Mouse (Mus musculus) G1E (cell line): Measurements from ENCODE around the gene Slc25a45. TPM values are rescaled to one million over a fixed set of nuclear protein-coding genes. Genes with fewer than 3 reads are reported as not detected.
"Not testable (repeated sequence)": the region's sequence is repeated elsewhere in the genome, so short reads cannot be mapped to it uniquely, and the experiment has no call there.

ENCODE experiments used
- ATAC-seq: 2 replicates; pipeline ENCODE4 v1.8.0; 2016; ENCODE audit warnings: mild to moderate bottlenecking; ENCODE audit not compliant: insufficient number of reproducible peaks, poor library complexity, low FRiP score, severe bottlenecking; ENCODE audit errors: extremely low read depth
- DNase-seq: peaks from one replicate; pipeline ENCODE4 v3.0.0; 2012; ENCODE audit warnings: low spot score
- H3K27me3 ChIP-seq: 2 replicates; pipeline ENCODE4 v1.6.1; 2012; ENCODE audit warnings: mild to moderate bottlenecking, low read length, inconsistent platforms; ENCODE audit not compliant: insufficient read depth
- H3K36me3 ChIP-seq: replicated peaks from 2 replicates; pipeline ENCODE3; 2012; ENCODE audit warnings: mild to moderate bottlenecking, inconsistent platforms
- H3K4me1 ChIP-seq: 2 replicates; pipeline ENCODE4 v1.6.1; 2012; ENCODE audit warnings: low read depth, low read length, inconsistent platforms, mixed read lengths; ENCODE audit not compliant: insufficient read depth
- H3K4me3 ChIP-seq: 2 replicates; pipeline ENCODE4 v1.5.1; 2012; ENCODE audit warnings: low read depth, mild to moderate bottlenecking, inconsistent platforms, low read length, moderate library complexity, mixed read lengths
- H3K9me3 ChIP-seq: replicated peaks from 2 replicates; pipeline ENCODE4 v1.6.1; 2012; ENCODE audit warnings: inconsistent platforms
- CTCF ChIP-seq: IDR thresholded peaks from 2 replicates; pipeline ENCODE4 v1.5.1; 2012; ENCODE audit warnings: low read depth, low read length, inconsistent platforms, mixed read lengths
- GATA1 ChIP-seq: IDR thresholded peaks from 2 replicates; pipeline ENCODE4 v1.6.1; 2012; ENCODE audit warnings: borderline replicate concordance, low read length, inconsistent platforms, mixed read lengths
- GATA2 ChIP-seq: IDR thresholded peaks from 2 replicates; pipeline ENCODE4 v1.6.1; 2012; ENCODE audit warnings: low read depth, low read length, inconsistent platforms, borderline replicate concordance
- POLR2AphosphoS5 ChIP-seq: IDR thresholded peaks from 2 replicates; pipeline ENCODE4 v1.6.1; 2012; ENCODE audit warnings: low read depth, low read length, inconsistent platforms; ENCODE audit not compliant: insufficient replicate concordance
- TAL1 ChIP-seq: conservative IDR thresholded peaks from 2 replicates; pipeline ENCODE4 v1.6.1; 2012; ENCODE audit warnings: low read depth, low read length, inconsistent platforms, mixed read lengths
- polyA plus RNA-seq: library from polyadenylated mRNA; stranded (reverse); fragments of >175 nt; gene quantifications from 2 replicates; pipeline ENCODE4 v1.2.3, GENCODE M21; 2012
- total RNA-seq, 2 experiments: library from RNA; stranded (forward) in 1 of 2; stranded (reverse) in 1 of 2; fragments of 200-1000 nt in 1 of 2; fragments of >200 nt in 1 of 2; fragmentation: Nextera tagmentation in 1 of 2; gene quantifications; 2 replicates each; pipeline ENCODE4 v1.2.3; 2014 to 2017

The Slc25a45 gene
- total and polyA plus RNA-seq, 3 experiments: 0.93 to 10.9 (median 3.5) TPM

DNA sequence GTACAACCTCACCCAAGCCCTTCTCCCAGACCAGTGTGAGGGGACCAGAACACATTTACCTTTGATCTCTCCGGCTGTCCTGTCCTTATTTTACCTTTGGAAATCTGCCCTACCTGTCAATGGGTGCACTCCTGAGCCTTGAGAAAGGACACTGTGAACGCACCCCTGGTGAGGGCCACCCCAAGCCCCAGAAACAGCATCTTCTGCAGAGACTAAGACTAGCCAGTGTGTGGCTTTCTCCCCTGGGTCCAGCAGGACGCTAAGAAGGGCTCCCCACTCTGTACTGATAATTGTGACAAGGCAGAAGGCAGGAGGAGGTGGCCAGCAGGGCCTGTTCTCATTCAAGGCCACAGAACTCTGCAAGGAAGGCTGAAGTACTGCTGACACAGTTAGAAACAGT is 1.3 kb downstream of the Slc25a45 start:
- DNase-seq (no peak), ATAC-seq (no peak)
- peaks cover 2% of the 10 kb centered on the region; the same call in 1 of the 2 replicates for H3K27me3 ChIP-seq
- peaks cover 47% of the 10 kb centered on the region for H3K4me1 ChIP-seq
- no peak overlapping the region for H3K4me3 ChIP-seq
- TF ChIP-seq TAL1 (no peak), GATA2 (no peak)
- H3K36me3 ChIP-seq: peaks cover under 1% of the 10 kb centered on the region
- H3K9me3 ChIP-seq: no peaks in the 10 kb centered on the region

GRCm38 (mm10) chr19:5879735-5880134 is 2.1 kb downstream of the Slc25a45 start:
- H3K27me3 ChIP-seq: peaks cover 2% of the 10 kb centered on the region; the same call in 1 of the 2 replicates
- H3K4me1 ChIP-seq: peaks cover 47% of the 10 kb centered on the region
- TF ChIP-seq GATA1 (no peak), CTCF (no peak), POLR2AphosphoS5 (no peak), GATA2 (no peak), TAL1 (no peak)
- H3K9me3 ChIP-seq: no peaks in the 10 kb centered on the region
- no peak for ATAC-seq
- DNase-seq: no peak
- H3K4me3 ChIP-seq: no peak overlapping the region
- no peaks in the 10 kb centered on the region for H3K36me3 ChIP-seq

- TF ChIP-seq POLR2AphosphoS5 (no peak), GATA1 (no peak), CTCF (no peak), GATA2 (no peak), TAL1 (no peak)
- H3K36me3 ChIP-seq: no peaks in the 10 kb centered on the region
- DNase-seq (no peak), ATAC-seq (no peak)
- no peak overlapping the region for H3K4me3 ChIP-seq
- H3K9me3 ChIP-seq: no peaks in the 10 kb centered on the region
- H3K4me1 ChIP-seq: peaks cover 36% of the 10 kb centered on the region
- peaks cover 2% of the 10 kb centered on the region; the same call in 1 of the 2 replicates for H3K27me3 ChIP-seq
These were observed 3.5 kb downstream of the Slc25a45 start for GRCm38 (mm10) chr19:5881155-5881554.

DNA sequence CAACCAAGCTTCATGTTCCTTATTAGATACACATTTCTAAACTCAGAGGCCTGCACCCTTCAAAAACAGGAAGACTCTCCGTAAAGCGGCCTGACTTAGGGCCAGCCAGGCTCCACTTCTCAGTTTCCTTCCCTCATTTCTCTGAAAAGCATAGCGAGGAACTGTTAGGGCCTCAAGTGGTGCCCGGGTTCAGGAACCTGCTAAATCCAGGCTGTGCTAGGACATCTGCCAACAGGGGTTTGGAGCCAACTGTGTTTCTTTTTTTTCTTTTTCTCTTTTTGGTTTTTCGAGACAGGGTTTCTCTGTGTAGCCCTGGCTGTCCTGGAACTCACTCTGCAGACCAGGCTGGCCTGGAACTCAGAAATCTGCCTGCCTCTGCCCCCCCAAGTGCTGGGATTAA is 4.5 kb downstream of the Slc25a45 start:
- not testable (repeated sequence) for H3K36me3 ChIP-seq, DNase-seq, ATAC-seq, H3K27me3 ChIP-seq, H3K9me3 ChIP-seq, H3K4me3 ChIP-seq
- peaks cover 36% of the 10 kb centered on the region for H3K4me1 ChIP-seq

- H3K4me3 ChIP-seq: no peak overlapping the region
- no peaks in the 10 kb centered on the region for H3K9me3 ChIP-seq
- no peak for DNase-seq
- no peak; the same call in 1 of the 2 replicates for ATAC-seq
- no peak for TF ChIP-seq CTCF
- TF ChIP-seq GATA1: no peak
- TF ChIP-seq TAL1: no peak
- no peak for TF ChIP-seq GATA2
- TF ChIP-seq POLR2AphosphoS5: no peak
- H3K36me3 ChIP-seq: no peaks in the 10 kb centered on the region
- peaks cover 23% of the 10 kb centered on the region for H3K4me1 ChIP-seq
- H3K27me3 ChIP-seq: peaks cover 2% of the 10 kb centered on the region; the same call in 1 of the 2 replicates
These were observed 6.3 kb downstream of the Slc25a45 start for GRCm38 (mm10) chr19:5883935-5884334.

DNA sequence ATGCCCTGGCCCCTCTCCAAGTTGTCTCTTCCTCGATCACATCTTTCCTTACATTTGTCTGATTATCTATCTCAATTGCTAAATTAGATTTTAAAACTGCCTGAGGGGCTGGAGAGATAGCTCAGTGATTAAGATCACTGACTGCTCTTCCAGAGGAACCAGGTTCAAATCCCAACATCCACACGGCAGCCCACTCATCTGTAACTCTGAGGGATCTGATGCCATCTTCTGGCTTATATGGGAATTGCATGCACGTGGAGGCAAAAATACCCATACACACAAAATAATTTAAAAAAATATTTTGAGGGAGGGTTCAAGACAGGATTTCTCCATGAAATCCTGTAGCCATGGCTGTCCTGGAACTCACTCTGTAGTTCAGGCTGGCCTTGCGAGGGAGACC is 8.2 kb downstream of the Slc25a45 start:
- H3K9me3 ChIP-seq: no peaks in the 10 kb centered on the region
- no peak overlapping the region for H3K4me3 ChIP-seq
- no peak for DNase-seq
- no peaks in the 10 kb centered on the region for H3K36me3 ChIP-seq
- 0 out of 2 replicates have a peak, but pooled peaks have one; percentile 28 for TF ChIP-seq CTCF
- no peak for TF ChIP-seq GATA2
- peaks cover 21% of the 10 kb centered on the region for H3K4me1 ChIP-seq
- no peak for ATAC-seq
- H3K27me3 ChIP-seq: no peaks in the 10 kb centered on the region; the same call in 1 of the 2 replicates

GRCm38 (mm10) chr19:5887234-5887815 is 9.7 kb downstream of the Slc25a45 start:
- H3K4me1 ChIP-seq: peaks cover 25% of the 10 kb centered on the region
- H3K36me3 ChIP-seq: peaks cover 11% of the 10 kb centered on the region
- no peak overlapping the region for H3K4me3 ChIP-seq
- ATAC-seq: no peak
- TF ChIP-seq TAL1 (no peak), POLR2AphosphoS5 (no peak), CTCF (no peak), GATA1 (no peak), GATA2 (no peak)
- DNase-seq: no peak
- no peaks in the 10 kb centered on the region; the same call in 1 of the 2 replicates for H3K27me3 ChIP-seq
- H3K9me3 ChIP-seq: no peaks in the 10 kb centered on the region
